In genomic region chr12:109716991-109717390, GRCm38 (mm10) we compare ENCODE assay signal across 18 mouse cellular contexts.
"Had no signal": no experiment of that assay in that cellular context is flagged by ENCODE, and none has a peak within 500 bp of the region (broad histone marks: within the 10 kb centered on the region; RNA-seq: fewer than 3 reads in every experiment).

No protein-coding gene starts in this region.

- H3K4me3 ChIP-seq: midbrain, embryonic 10.5 days; midbrain, embryonic 13.5 days; midbrain, embryonic 15.5 days; myocyte; neural tube, embryonic 13.5 days; neural tube, embryonic 15.5 days had no signal

- ATAC-seq: midbrain, embryonic 13.5 days; midbrain, embryonic 15.5 days had no signal

- H3K9me3 ChIP-seq: midbrain, embryonic 10.5 days; midbrain, embryonic 13.5 days; midbrain, embryonic 15.5 days; neural tube, embryonic 13.5 days; neural tube, embryonic 15.5 days had no signal

- H3K9ac ChIP-seq: liver, embryonic 14.5 days; lung, embryonic 14.5 days; midbrain, embryonic 13.5 days; midbrain, embryonic 15.5 days; neural tube, embryonic 13.5 days; neural tube, embryonic 15.5 days had no signal

- H3K4me1 ChIP-seq: midbrain, embryonic 13.5 days; midbrain, embryonic 15.5 days; neural tube, embryonic 13.5 days; neural tube, embryonic 15.5 days had no signal

- DNase-seq: lung, adult 18-20 months; lung, embryonic 14.5 days; lung, postnatal 10 days; retina, postnatal 1 day; right cerebral cortex, adult 18-20 months; right cerebral cortex, postnatal 25 days; right cerebral cortex, postnatal 4 days; spleen, adult 18-20 months; thymus, adult 18-20 months; thymus, postnatal 14 days; thymus, postnatal 36 days had no signal

- H3K27ac ChIP-seq: liver, embryonic 14.5 days; midbrain, embryonic 10.5 days; midbrain, embryonic 13.5 days; midbrain, embryonic 15.5 days; neural tube, embryonic 13.5 days; neural tube, embryonic 15.5 days had no signal

- H3K27me3 ChIP-seq: midbrain, embryonic 13.5 days; midbrain, embryonic 15.5 days; neural tube, embryonic 13.5 days; neural tube, embryonic 15.5 days had no signal

- H3K4me2 ChIP-seq: lung, embryonic 14.5 days; midbrain, embryonic 13.5 days; midbrain, embryonic 15.5 days; neural tube, embryonic 13.5 days; neural tube, embryonic 15.5 days had no signal
